Mouse (Mus musculus): ENCODE measurements around the gene Rpgrip1.

The Rpgrip1 gene

DNA sequence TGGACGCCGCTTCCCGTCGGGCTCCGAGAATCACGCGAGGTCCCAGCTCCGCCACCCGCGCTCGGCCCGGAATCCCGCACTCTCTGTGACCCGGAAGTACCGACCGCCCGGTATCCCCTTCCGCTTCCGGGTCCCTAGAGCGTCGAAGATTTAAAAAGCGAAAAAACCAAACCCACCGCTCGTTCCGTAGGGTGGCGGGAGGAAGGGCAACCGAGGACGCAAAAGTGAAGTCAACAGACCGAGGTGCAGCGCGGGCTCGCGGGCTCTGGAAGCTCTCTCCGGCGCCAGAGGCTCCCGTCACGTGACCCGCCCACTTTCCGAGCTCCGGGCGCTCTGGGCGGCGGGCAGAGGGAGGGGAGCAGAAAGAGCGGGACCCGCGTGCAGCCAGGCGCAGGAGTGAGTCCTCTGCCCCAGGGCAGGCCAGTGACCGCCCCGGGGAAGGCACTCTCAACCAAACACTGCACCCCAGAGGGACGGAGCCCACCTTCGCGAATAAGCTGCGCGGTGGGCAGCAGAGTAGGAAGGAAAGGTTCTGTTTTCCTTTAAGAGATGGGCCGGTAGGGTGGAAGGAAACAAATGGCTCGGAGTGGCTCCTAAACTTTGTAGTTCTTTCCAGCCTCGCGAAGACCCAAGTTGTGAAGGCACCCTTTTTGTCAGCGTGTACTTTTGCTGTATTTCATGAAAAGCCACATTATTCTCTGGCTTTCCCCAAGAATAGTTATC is 86.8 kb downstream of the Rpgrip1 start, which contains the start of gene Supt16:
Gene Supt16, minus strand, starts transcription at position 261 of the 723 bp plus-strand sequence.
- peak; percentile 89 for DNase-seq (ENCODE audit: low read depth, low spot score)

DNA sequence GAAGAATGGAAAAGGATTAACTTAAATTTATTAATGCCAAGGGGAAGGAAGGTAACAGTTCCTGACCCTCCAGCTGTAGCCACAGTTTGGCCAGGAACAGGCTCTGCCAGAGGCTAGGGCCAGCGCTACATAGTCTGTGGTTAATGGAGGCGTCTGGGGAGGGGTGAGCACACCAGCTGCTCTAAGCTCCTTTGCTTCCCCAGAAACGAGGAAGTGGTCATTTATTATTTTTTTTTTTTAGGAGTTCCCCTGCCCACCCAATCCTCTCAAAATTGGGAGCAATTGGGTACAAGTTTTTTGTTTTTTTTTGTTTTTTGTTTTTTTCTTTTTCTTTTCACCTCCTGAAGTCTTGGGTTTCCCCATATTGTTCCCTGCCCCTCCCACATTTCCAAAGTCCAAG is 87.6 kb downstream of the Rpgrip1 start:
- no peak for DNase-seq (ENCODE audit: low read depth, low spot score)

DNA sequence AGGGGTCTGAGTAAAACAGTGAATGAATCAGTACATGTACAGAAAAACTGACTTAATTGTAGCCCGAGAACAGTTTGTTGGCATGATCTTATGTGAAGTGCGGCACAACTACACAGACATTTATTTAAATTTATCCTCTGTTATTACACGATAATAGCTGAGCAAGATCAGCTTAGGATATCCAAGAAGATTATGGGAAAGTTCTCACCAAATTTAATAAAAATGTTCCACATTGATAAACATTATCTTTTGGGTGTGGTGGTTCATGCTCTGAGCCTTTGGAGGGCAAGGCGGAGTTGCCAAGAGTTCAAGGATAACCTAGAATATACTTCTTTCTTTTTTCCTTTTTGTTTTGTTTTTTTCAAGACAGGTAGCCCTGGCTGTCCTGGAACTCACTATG is 88.9 kb downstream of the Rpgrip1 start:
- DNase-seq (ENCODE audit: low read depth, low spot score): no peak
